Mouse (Mus musculus) urinary bladder, postnatal 4 days (tissue): Measurements from ENCODE around the gene Cltc.
A peak's percentile ranks its signal among the peaks of the same experiment; 100 is the strongest.
"Not testable (repeated sequence)": the region's sequence is repeated elsewhere in the genome, so short reads cannot be mapped to it uniquely, and the experiment has no call there.

Experiments used
- DNase-seq, 2 experiments: peaks; one replicate each; pipeline ENCODE4 v3.0.0; 2021 to 2022; ENCODE audit warnings: low spot score in 2 of 2

Cltc gene

GRCm38 (mm10) chr11:86757480-86758371 lies at the start of gene Cltc:
Gene Cltc (minus strand): TSS chr11:86757565.
- DNase-seq: peak; percentile 96 to 97

GRCm38 (mm10) chr11:86807001-86807477 lies 49.7 kb upstream of the Cltc start:
- DNase-seq: peak in 1 of 2 experiments; percentile 37

- no peak for DNase-seq
Measured at GRCm38 (mm10) chr11:86794161-86794560, 36.8 kb upstream of the Cltc start.

- not testable (repeated sequence) for DNase-seq
Measured at GRCm38 (mm10) chr11:86787436-86787835, 30.1 kb upstream of the Cltc start.

GRCm38 (mm10) chr11:86785767-86786166 lies 28.4 kb upstream of the Cltc start:
- no peak for DNase-seq

- no peak for DNase-seq
Measured at GRCm38 (mm10) chr11:86769884-86770283, 12.5 kb upstream of the Cltc start.

GRCm38 (mm10) chr11:86764501-86764900 lies 7.1 kb upstream of the Cltc start:
- DNase-seq: no peak

- not testable (repeated sequence) for DNase-seq
Measured at GRCm38 (mm10) chr11:86763127-86763526, 5.8 kb upstream of the Cltc start.

GRCm38 (mm10) chr11:86760357-86760756 lies 3.0 kb upstream of the Cltc start:
- no peak for DNase-seq

- no peak for DNase-seq
Measured at GRCm38 (mm10) chr11:86759886-86760285, 2.5 kb upstream of the Cltc start.

GRCm38 (mm10) chr11:86759226-86759625 lies 1.9 kb upstream of the Cltc start:
- DNase-seq: no peak

- no peak for DNase-seq
Measured at GRCm38 (mm10) chr11:86758559-86758958, 1.2 kb upstream of the Cltc start.

GRCm38 (mm10) chr11:86757142-86757479 lies 254 bp downstream of the Cltc start:
- DNase-seq: no peak

GRCm38 (mm10) chr11:86756156-86757141 lies 916 bp downstream of the Cltc start:
- no peak for DNase-seq

GRCm38 (mm10) chr11:86752404-86752803 lies 5.0 kb downstream of the Cltc start:
- no peak for DNase-seq

GRCm38 (mm10) chr11:86751010-86751409 lies 6.4 kb downstream of the Cltc start:
- DNase-seq: no peak

GRCm38 (mm10) chr11:86749776-86750423 lies 7.5 kb downstream of the Cltc start:
- no peak for DNase-seq

- DNase-seq: no peak
Measured at GRCm38 (mm10) chr11:86745634-86746404, 11.5 kb downstream of the Cltc start.

GRCm38 (mm10) chr11:86742605-86743004 lies 14.8 kb downstream of the Cltc start:
- no peak for DNase-seq

- DNase-seq: no peak
Measured at GRCm38 (mm10) chr11:86741505-86741904, 15.9 kb downstream of the Cltc start.

- DNase-seq: no peak
Measured at GRCm38 (mm10) chr11:86739470-86739869, 17.9 kb downstream of the Cltc start.
